Mouse (Mus musculus): Measurements from ENCODE around the gene Dydc2.

- TF ChIP-seq CTCF (IDR thresholded peaks at IDR 0.05; ENCODE audit: control insufficient read depth, insufficient read depth, low read length) (no peak), POLR2A (IDR thresholded peaks at IDR 0.05; ENCODE audit: borderline replicate concordance, control insufficient read depth, low read depth, low read length) (no peak)
Measured at GRCm38 (mm10) chr14:41082408-41082807, 13.4 kb upstream of the Dydc2 start.

Data from bone marrow, adult 2 months (tissue).